Mouse (Mus musculus): ENCODE results near the gene Marf1. TPM values are rescaled to one million over a fixed set of nuclear protein-coding genes. Genes with fewer than 3 reads are reported as not detected.
"Not testable (repeated sequence)": the region's sequence is repeated elsewhere in the genome, so short reads cannot be mapped to it uniquely, and the experiment has no call there.

Marf1 gene
- 100 to 1,000 TPM; 130 to 136 TPM for total RNA-seq (2021)

GRCm38 (mm10) chr16:14162988-14163416, at the start of gene Marf1, which contains the start of gene Nde1:
TSS of gene Marf1 (minus strand) at chr16:14163351.
TSS of gene Nde1 (plus strand) at chr16:14163275.
- DNase-seq, result peak; percentile 81 to 82

DNA sequence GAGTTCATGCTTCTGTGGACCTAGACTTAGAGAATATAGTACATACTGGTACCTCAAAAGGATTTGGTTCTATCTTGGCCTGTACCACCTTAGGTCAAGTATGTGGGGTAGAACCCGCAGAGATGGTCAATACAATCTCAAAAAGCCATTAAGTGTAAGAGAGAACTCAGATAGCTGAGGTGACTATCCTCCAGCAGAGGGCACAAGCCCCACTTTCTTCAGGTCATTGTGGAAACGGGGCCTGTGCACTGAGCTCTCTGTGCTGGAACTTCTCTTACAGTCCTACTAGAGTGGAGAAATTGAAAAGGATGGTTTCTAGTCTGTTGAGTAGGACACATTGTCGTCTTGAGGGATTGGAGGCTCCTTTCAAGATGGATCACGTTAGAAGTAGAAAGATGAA, 35.6 kb upstream of the Marf1 start:
- no peak for DNase-seq

DNA sequence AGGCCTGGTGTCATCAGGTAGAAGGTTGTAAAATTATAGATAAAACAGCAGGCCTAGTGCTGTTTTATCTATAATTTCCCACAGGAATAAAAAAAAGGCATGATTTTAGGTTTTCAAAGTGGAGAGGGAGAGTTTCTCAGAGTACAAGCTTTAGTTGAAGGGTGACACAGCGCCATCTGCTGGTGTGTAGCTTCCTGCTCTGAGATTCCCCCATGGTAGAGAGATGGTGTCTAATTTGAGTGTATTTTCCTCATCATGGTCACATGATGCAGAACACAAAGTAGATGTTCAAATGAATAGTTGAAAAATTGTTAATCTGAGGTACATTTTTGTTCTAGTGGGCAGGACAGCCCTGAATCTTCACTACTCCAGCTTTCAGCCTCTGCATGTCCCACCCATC, 32.3 kb upstream of the Marf1 start:
- peak; percentile 49 to 61 for DNase-seq

GRCm38 (mm10) chr16:14194164-14194950, 31.2 kb upstream of the Marf1 start:
- no peak for DNase-seq

DNA sequence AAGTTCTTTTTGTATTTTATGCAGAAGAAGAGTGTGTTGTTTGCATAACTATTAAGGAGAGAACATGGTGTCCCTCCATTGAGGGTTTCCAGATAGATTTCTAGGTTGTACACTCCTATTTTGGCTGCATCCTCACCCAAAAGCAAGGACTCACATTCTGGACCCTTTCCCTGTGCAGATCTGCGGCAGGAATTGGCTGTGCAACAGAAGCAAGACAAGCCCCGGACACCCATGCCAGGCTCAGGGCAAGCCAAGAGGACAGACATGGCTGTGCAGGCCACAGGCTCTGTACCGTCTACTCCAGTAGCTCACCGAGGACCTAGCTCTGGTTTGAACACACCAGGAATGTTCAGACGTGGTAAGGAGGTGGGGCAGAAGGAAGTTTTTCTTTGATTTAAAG, 22.4 kb upstream of the Marf1 start:
- DNase-seq, result peak; percentile 15 to 22

DNA sequence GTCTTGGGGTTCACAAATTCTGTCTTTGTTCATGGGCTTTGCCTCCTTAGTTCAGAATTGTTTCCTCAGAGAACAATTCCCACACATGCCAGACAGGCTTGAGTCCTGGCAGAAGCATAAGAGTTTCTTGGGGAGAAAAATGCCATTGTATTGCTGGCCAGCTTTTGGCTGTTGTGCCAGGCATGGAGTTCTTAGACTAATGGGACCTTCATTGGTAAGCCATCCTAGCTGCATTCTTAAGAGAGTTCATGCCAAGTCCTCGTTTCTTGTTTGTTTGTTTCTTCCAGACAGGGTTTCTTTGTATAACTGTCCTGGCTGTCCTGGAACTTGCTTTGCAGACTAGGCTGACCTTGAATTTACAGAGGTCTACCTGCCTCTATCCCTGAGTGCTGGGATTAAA, 20.7 kb upstream of the Marf1 start:
- DNase-seq, result peak in 1 of 2 experiments; percentile 9

GRCm38 (mm10) chr16:14182360-14182759, 19.2 kb upstream of the Marf1 start:
- no peak for DNase-seq

DNA sequence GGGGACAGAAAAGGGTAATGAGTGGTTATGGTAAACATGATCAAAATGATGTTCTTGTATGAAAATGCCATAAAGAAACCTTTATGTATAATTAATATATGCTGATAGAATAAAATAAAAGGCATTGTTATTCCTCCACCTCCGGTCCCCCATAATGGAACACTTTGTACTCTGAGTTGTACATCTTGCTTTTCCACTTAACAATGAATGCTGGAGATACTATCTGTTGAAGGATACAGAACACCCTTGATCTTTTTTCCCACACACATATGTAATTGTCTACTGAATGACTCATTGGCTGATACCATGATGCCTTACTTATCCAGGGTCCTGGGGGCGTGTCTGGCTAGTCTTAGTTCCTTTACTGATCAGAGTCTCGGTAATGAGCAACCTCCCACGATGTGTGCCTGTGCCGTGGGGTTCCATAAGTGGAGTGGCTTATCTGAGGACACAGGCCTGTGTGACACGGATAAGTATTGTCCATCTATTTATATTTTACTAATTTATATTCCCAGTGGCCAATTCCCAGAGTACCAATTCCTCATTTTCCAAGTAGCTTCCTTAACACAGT, 17.1 kb upstream of the Marf1 start:
- DNase-seq, result no peak

GRCm38 (mm10) chr16:14178041-14178440, 14.9 kb upstream of the Marf1 start:
- no peak for DNase-seq

- no peak for DNase-seq
These were observed 6.6 kb upstream of the Marf1 start for GRCm38 (mm10) chr16:14169706-14170105.

GRCm38 (mm10) chr16:14166490-14166889, 3.3 kb upstream of the Marf1 start:
- no peak for DNase-seq

GRCm38 (mm10) chr16:14163731-14164130, 580 bp upstream of the Marf1 start:
- DNase-seq, result no peak

- no peak for DNase-seq
These were observed 2.2 kb downstream of the Marf1 start for GRCm38 (mm10) chr16:14160941-14161340.

- peak in 1 of 2 experiments; percentile 68 for DNase-seq
These were observed 3.4 kb downstream of the Marf1 start for GRCm38 (mm10) chr16:14159746-14160131.

DNA sequence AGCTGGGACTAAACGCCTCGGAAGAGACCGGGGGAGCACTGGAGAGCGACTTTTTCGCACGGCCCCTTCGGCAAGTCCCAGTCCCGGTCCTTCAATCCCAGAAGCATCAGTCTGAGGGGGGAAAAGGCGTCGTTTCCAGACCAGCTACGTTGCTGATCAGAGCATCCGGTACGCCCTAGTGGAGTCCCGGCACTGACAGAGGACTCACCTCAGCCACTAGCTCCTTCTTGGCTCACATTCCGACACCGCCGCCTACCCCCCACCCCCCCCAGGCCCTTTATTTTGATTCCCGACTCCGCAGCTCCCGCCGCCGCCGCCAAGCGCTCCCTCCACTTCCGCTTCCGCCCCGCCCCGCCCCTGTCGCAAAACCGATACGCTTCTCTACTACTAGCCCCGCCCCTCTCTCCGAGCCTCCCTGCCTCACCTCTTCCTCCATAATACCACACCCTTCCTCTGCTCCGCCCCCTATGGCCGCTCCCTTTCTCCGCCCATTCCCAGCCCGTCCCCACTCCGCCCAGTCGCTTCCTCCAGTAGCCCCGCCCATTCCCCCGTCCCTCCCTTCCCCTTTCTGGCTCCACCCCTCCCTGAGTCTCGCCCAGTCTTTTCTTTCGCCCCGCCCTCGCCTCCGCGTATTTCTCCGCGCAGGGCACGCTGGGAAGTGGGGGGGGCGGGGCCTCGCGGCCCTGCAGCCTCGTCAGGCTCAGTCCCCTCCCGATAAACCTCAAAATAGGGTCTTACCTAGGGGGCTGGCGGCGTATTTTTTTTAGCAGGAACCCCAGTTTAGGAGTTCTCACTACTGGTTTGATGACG, 4.0 kb downstream of the Marf1 start:
- peak; percentile 98 for DNase-seq

DNA sequence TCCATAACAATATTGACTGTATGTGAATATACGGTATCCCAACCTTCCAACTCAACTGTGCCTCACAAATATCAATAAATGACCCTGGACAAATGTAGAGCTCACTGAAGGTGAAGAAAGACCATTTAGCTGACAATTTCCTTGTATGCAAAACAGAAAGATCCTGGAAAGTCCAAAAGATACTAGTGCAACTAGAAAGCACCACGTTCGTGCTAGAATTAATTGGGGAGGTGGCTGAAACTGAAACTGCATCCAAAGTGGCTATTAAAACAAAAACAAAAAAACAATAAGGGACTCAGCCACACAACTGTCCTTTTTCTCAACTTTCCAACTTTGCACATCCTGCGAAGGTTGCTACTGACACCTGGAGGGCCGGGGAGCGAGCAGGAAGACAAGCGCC, 4.6 kb downstream of the Marf1 start:
- no peak for DNase-seq

DNA sequence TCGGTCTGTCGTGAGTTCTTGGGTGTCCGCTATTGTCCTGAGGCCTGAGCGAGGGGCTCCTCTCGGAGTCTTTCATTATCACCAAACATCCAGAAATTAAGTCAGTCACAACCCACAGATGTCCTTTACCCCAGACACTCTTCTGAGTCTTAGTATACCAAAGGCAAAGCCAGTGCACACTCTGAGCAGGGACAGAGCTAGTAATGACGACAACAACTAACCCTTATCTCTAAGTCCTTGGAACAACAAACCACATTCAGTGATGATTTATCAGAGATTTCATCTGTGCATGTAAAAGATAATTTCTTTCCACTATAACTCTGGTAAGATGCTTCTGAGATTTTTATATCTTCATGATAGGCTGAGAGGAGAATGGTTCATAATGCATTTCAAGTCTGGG, 6.8 kb downstream of the Marf1 start:
- no peak for DNase-seq

GRCm38 (mm10) chr16:14155638-14156037, 7.5 kb downstream of the Marf1 start:
- DNase-seq, result not testable (repeated sequence)

DNA sequence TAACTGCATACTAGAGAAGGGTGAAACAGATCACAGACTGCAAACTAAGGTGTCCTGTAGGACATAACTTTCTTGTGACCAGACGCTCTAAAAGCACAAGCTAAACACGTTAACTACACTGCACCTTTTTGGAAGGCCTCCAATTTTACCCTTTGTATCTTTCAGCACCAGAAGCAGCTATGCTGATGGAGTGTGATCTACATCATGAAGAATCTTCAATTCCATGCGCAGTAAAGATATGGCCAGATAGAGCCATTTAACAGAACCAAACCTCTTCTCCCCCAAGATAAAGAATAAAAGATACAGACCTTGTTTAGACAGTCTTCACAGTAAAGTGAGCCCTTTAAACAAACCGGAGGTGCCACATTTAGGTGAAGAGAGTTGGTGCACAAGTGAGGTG, 11.4 kb downstream of the Marf1 start:
- no peak for DNase-seq

GRCm38 (mm10) chr16:14147712-14148111, 15.4 kb downstream of the Marf1 start:
- no peak for DNase-seq

DNA sequence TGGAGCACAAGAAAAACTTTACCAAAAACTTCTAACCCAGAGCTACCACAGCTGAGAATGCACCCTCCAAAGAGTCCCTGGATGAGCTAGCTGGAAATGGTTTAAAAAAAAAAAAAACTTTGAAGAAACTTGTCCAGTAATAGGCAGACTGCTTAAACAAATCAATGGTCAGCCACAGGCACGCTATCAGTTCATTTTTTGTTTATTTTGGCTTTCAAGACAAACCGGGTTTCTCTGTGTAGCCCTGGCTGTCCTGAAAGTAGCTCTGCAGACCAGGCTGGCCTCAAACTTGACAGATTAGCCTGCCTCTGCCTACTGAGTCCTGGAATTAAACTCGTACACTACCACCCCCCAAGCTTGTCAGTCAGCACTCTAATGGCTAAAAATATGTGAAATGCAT, 19.9 kb downstream of the Marf1 start:
- no peak for DNase-seq

DNA sequence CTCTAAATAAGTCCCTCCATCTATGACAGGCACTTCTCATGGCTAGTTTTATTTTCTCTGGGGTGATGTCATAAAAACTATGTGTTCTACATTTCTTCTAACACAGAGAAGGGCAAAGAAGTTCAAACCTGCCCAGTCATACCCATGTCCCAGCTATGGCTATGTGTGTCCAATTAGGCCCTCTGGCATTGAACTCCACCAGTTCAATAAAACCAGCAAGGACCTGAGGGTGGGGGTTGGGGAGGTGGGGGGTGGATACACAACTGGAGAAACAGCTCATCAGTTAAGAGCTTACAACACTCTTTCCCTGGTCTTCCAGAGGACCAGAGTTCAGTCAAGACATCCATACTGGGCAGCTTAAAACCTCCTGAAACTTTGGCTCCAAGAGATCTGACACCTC, 24.0 kb downstream of the Marf1 start:
- DNase-seq, result no peak

DNA sequence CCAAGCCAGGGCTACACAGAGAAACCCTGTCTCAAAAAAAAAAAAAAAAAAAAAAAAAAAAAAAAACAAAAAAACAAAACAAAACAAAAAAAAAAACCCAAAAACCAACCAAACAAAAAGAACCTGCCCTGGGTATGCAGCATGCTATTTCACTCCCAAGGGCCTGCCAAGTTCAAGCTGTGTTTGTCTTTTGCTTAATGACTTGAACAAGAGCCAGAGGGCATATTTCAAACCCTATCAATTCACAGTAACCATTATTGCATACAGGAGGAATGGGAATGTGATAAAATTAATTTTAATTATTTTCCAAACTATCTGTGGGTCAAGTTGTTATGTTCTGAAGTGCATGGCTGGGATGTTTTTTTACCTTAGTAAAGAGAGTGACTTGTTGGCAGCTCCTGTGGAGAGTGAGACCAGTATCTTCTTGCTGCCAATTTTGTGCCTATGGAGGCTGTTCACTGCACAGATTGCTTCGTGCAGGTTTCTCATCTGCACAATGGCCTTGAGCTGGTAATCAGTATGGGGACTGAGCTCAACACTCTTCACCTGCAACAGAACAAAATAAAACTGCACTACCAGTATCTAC, 25.1 kb downstream of the Marf1 start:
- no peak for DNase-seq
